Mouse (Mus musculus) intestine, postnatal 0 days (tissue): ENCODE measurements around the gene Lyzl4. TPM values are rescaled to one million over a fixed set of nuclear protein-coding genes. Genes with fewer than 3 reads are reported as not detected.

Experiments used
- ATAC-seq: fragments of 200-750 bp; cut with Nextera tagmentation; 2 replicates; pipeline ENCODE4 v1.8.0; 2017; ENCODE audit warnings: mild to moderate bottlenecking, moderate TSS enrichment, moderate library complexity
- H3K27ac ChIP-seq: fragments of 300-500 bp; sonication (generic); 2 replicates; pipeline ENCODE4 v1.5.1; 2014; ENCODE audit warnings: mild to moderate bottlenecking, low read depth, low read length, moderate library complexity
- H3K27me3 ChIP-seq: fragments of 300-500 bp; sonication (generic); replicated peaks from 2 replicates; pipeline ENCODE4 v1.6.1; 2014; ENCODE audit warnings: low read length, mixed read lengths; ENCODE audit not compliant: control insufficient read depth, insufficient read depth
- H3K36me3 ChIP-seq: fragments of 300-500 bp; sonication (generic); 2 replicates; pipeline ENCODE4 v1.6.1; 2014; ENCODE audit warnings: mild to moderate bottlenecking, moderate library complexity; ENCODE audit not compliant: control insufficient read depth, insufficient read depth
- H3K4me1 ChIP-seq: fragments of 300-500 bp; sonication (generic); replicated peaks from 2 replicates; pipeline ENCODE4 v1.6.1; 2014; ENCODE audit warnings: antibody characterized with exemption, low read length, mixed read lengths; ENCODE audit not compliant: control insufficient read depth, insufficient read depth
- H3K4me2 ChIP-seq: fragments of 300-500 bp; sonication (generic); replicated peaks from 2 replicates; pipeline ENCODE4 v1.6.1; 2014; ENCODE audit warnings: low read depth, mild to moderate bottlenecking, moderate library complexity
- H3K4me3 ChIP-seq: fragments of 300-500 bp; sonication (generic); 2 replicates; pipeline ENCODE4 v1.5.1; 2014; ENCODE audit warnings: low read depth, low read length
- H3K9ac ChIP-seq: fragments of 300-500 bp; sonication (generic); 2 replicates; pipeline ENCODE4 v1.6.1; 2014; ENCODE audit warnings: mild to moderate bottlenecking, low read depth, low read length
- H3K9me3 ChIP-seq: fragments of 300-500 bp; sonication (generic); 2 replicates; pipeline ENCODE4 v1.6.1; 2016; ENCODE audit warnings: mixed run types; ENCODE audit not compliant: control insufficient read depth
- CTCF ChIP-seq: sonication (generic); IDR thresholded peaks from 2 replicates; pipeline ENCODE4 v1.5.1; 2016; ENCODE audit warnings: low read depth, mild to moderate bottlenecking, control low read depth, antibody characterized with exemption, moderate library complexity
- WGBS: fragments of 180-500 bp; shearing (Covaris S2); extraction: QIAGEN DNeasy Blood & Tissue Kit; methylation state at CpG from one replicate; pipeline ENCODE4 v1.1.7; 2014; 5-methylcytosine and 5-hydroxymethylcytosine counted together
- polyA plus RNA-seq: library from polyadenylated mRNA; unstranded; fragments of >200 nt; fragmentation: Nextera tagmentation; extraction: Ambion mirVana; gene quantifications from 2 replicates; pipeline ENCODE4 v1.2.1, GENCODE M21; 2015

The Lyzl4 gene
- polyA plus RNA-seq, 1 experiment from 2014 or later, result 0.34 TPM

DNA sequence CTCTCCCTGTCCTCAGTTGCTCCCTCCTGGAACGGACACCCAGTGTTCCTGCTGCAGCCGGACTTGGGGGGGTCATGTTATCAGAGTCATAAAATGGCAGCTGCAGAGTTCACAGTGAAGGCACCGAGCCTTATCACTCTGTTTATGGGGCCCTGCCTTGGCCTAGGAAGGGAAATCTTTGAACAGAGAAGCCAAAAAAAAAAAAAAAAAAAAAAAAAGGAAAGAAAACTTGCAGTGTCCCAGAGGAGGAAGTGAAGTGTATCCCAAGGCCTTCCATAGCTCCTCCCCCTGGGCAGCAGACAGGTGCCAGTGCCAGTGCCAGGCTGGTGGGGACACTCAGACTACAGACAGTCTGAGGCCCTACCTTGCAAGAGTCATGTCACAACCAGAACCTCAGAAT is 3.0 kb upstream of the Lyzl4 start:
- Histone ChIP-seq H3K9ac (no peak overlapping the region), H3K4me1 (peaks cover 17% of the 10 kb centered on the region), H3K27me3 (peaks cover 5% of the 10 kb centered on the region; the same call in 1 of the 2 replicates), H3K4me3 (no peak overlapping the region), H3K9me3 (no peaks in the 10 kb centered on the region), H3K27ac (peak overlapping the region; percentile 77), H3K36me3 (no peaks in the 10 kb centered on the region), H3K4me2 (peak overlapping the region; percentile 88)
- peak; percentile 60 for ATAC-seq
- WGBS, result 14% methylated on average over 3 of the region's 3 CpGs
- no peak for TF ChIP-seq CTCF

- Histone ChIP-seq H3K36me3 (no peaks in the 10 kb centered on the region), H3K4me1 (peaks cover 17% of the 10 kb centered on the region), H3K4me2 (peak within 1 kb of the TSS; percentile 88), H3K27me3 (peaks cover 7% of the 10 kb centered on the region; the same call in 1 of the 2 replicates), H3K4me3 (peak within 1 kb of the TSS; percentile 69), H3K9ac (peak within 1 kb of the TSS; percentile 59), H3K9me3 (no peaks in the 10 kb centered on the region), H3K27ac (peak within 1 kb of the TSS; percentile 71)
- ATAC-seq, result peak; percentile 84
- peak; percentile 57 for TF ChIP-seq CTCF
- WGBS, result under 1% methylated on average over 63 of the region's 79 CpGs
These were observed 695 bp upstream of the Lyzl4 start, which contains the start of gene Vipr1 for GRCm38 (mm10) chr9:121642401-121643181. Gene Vipr1 (plus strand): TSS chr9:121642716.

DNA sequence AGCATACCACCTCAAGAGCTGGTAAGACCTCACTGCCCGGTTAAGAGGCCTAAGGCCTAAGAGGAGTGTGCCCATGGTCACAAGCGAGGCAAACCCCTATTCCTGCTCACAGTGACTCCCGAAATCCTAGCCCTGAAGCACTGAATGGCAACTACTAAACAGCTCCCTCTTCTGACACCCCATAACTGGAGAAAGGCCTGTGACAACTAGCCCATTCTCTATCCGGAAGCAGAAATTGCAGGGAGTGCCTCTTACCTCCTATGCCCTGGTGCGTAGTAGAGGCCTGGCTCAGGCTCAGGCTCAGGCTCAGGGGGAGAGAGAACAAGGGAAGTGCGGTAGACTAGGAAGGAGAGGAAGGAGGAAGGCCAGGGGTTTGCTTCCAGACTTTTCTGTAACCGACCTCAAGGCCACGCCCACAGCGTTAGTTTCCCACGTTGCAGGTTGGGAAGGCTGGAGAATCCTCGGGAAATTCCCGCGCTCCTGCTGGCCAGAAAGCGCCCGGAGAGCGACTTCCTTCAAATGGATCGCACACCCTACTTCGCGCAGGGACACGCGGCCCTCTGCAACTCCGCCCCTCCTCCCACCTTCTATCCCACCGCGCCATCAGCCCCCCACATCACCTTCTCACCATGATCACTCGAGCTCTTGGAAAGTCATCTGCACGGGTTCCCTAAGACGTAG is 521 bp downstream of the Lyzl4 start:
- Histone ChIP-seq H3K27ac (no peak overlapping the region), H3K27me3 (peaks cover 7% of the 10 kb centered on the region; the same call in 1 of the 2 replicates), H3K4me3 (peak overlapping the region; percentile 69), H3K9me3 (no peaks in the 10 kb centered on the region), H3K9ac (no peak overlapping the region), H3K4me1 (peaks cover 17% of the 10 kb centered on the region), H3K36me3 (no peaks in the 10 kb centered on the region), H3K4me2 (peak overlapping the region; percentile 88)
- ATAC-seq, result no peak
- TF ChIP-seq CTCF, result peak; percentile 23; the same call in 1 of the 2 replicates
- WGBS, result 13% methylated on average over 27 of the region's 27 CpGs

- Histone ChIP-seq H3K9me3 (no peaks in the 10 kb centered on the region), H3K4me3 (no peak overlapping the region), H3K27ac (no peak overlapping the region), H3K4me1 (peaks cover 6% of the 10 kb centered on the region), H3K27me3 (peaks cover 7% of the 10 kb centered on the region; the same call in 1 of the 2 replicates), H3K36me3 (no peaks in the 10 kb centered on the region), H3K9ac (no peak overlapping the region), H3K4me2 (no peak overlapping the region)
- ATAC-seq, result no peak
- WGBS, result 68% methylated on average over 16 of the region's 16 CpGs
- TF ChIP-seq CTCF, result no peak
These were observed 2.1 kb downstream of the Lyzl4 start for GRCm38 (mm10) chr9:121639790-121640189.

DNA sequence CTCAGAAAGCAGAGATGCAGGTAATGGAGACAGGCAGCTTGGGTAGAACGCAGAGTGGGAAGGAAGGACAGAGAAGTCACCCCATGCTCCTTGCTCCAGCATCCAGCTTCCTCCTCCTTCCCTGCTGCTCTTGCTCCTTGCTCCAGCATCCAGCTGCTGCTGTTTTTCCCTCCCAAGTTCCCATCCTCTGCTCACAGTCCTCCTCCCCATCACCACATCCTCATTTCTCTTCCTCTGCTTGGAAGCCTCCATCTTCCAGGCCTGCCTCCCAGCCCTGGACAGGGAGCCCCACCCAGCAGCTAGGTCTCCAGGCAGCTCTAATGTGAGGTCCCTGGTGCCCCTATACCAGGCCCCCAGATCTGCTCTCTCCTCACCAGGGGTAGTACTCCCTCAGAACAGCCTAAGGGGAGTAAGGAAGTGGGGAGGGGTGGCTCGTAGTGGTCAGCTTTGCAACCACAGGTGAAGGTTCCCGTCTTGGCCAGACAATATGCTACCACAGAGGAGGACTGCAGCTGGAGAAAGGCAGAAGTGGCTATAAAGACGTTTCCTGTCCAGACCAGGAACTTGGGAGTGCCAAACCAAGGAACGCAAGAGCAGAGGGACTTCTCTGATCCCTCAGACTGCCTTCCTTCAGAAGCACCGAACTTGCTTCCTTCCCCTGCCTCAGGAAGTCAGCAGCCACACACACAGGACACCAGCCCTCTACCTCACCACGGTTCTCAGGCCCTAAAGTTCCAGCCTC is 5.9 kb downstream of the Lyzl4 start:
- no peak overlapping the region for H3K4me2 ChIP-seq
- TF ChIP-seq CTCF, result no peak
- 63% methylated on average over 7 of the region's 7 CpGs for WGBS

DNA sequence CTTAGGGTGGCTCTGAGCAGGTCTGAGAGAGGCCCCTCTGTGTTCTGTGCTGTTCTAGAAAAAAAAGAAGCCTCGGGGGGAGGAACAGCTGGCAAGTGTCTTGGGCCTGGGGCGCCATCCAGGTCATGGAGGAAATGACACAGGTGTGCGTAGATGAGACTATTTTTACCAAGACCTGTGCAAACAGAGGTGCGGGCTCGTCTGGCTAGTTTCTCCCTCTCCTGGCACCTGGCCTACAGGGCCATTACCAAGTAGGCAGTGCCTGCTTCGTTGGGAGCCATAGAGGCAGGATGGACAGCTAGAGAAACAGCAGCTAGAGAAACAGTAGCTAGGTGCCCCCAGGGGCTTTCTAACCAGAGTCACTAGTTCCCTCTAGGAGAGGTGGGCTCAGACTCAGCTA is 8.6 kb downstream of the Lyzl4 start:
- TF ChIP-seq CTCF, result no peak
- H3K9me3 ChIP-seq, result no peaks in the 10 kb centered on the region
- H3K4me1 ChIP-seq, result no peaks in the 10 kb centered on the region
- WGBS, result 50% methylated on average over 6 of the region's 6 CpGs
- H3K4me2 ChIP-seq, result no peak overlapping the region
- no peaks in the 10 kb centered on the region for H3K36me3 ChIP-seq
- H3K4me3 ChIP-seq, result no peak overlapping the region
- no peaks in the 10 kb centered on the region for H3K27me3 ChIP-seq
- no peak overlapping the region for H3K27ac ChIP-seq
- no peak for ATAC-seq
- H3K9ac ChIP-seq, result no peak overlapping the region

More for the DNA sequence above, 5.9 kb downstream of the Lyzl4 start:
- H3K36me3 ChIP-seq, result no peaks in the 10 kb centered on the region
- H3K9ac ChIP-seq, result no peak overlapping the region
- H3K27ac ChIP-seq, result no peak overlapping the region
- no peaks in the 10 kb centered on the region for H3K4me1 ChIP-seq
- H3K4me3 ChIP-seq, result no peak overlapping the region
- peaks cover 7% of the 10 kb centered on the region; the same call in 1 of the 2 replicates for H3K27me3 ChIP-seq
- ATAC-seq, result no peak
- H3K9me3 ChIP-seq, result no peaks in the 10 kb centered on the region
